Mouse (Mus musculus): ENCODE measurements around the gene Syce1l.

Syce1l gene

GRCm38 (mm10) chr8:113642926-113643325, at the start of gene Syce1l:
Syce1l (plus strand) TSS chr8:113643213.
- DNase-seq: no peak

GRCm38 (mm10) chr8:113598401-113598800, 44.6 kb upstream of the Syce1l start:
- DNase-seq: no peak

GRCm38 (mm10) chr8:113632634-113633033, 10.4 kb upstream of the Syce1l start:
- peak; percentile 39 for DNase-seq

- DNase-seq: no peak
Observed at GRCm38 (mm10) chr8:113634161-113634560, 8.9 kb upstream of the Syce1l start.

- peak; percentile 98 for DNase-seq
Observed at GRCm38 (mm10) chr8:113634670-113635591, 8.1 kb upstream of the Syce1l start, which contains the start of gene Mon1b. Mon1b (plus strand) TSS chr8:113635587.

GRCm38 (mm10) chr8:113635592-113636279, 7.3 kb upstream of the Syce1l start:
- peak; percentile 21 for DNase-seq

- DNase-seq: no peak
Observed at GRCm38 (mm10) chr8:113636280-113636628, 6.8 kb upstream of the Syce1l start.

GRCm38 (mm10) chr8:113640357-113640756, 2.7 kb upstream of the Syce1l start:
- peak; percentile 26 for DNase-seq

GRCm38 (mm10) chr8:113643479-113644210, 632 bp downstream of the Syce1l start:
- DNase-seq: peak; percentile 28

- no peak for DNase-seq
Observed at GRCm38 (mm10) chr8:113645220-113645619, 2.2 kb downstream of the Syce1l start.

GRCm38 (mm10) chr8:113652450-113652849, 9.4 kb downstream of the Syce1l start:
- DNase-seq: no peak

- DNase-seq: no peak
Observed at GRCm38 (mm10) chr8:113653151-113653550, 10.1 kb downstream of the Syce1l start.

- no peak for DNase-seq
Observed at GRCm38 (mm10) chr8:113656154-113656553, 13.1 kb downstream of the Syce1l start.

- no peak for DNase-seq
Observed at GRCm38 (mm10) chr8:113656681-113657298, 13.8 kb downstream of the Syce1l start.

- no peak for DNase-seq
Observed at GRCm38 (mm10) chr8:113660128-113660527, 17.1 kb downstream of the Syce1l start.

GRCm38 (mm10) chr8:113664544-113664943, 21.5 kb downstream of the Syce1l start:
- peak; percentile 88 for DNase-seq

GRCm38 (mm10) chr8:113665036-113665435, 22.0 kb downstream of the Syce1l start:
- DNase-seq: no peak

GRCm38 (mm10) chr8:113665951-113666350, 22.9 kb downstream of the Syce1l start:
- DNase-seq: no peak

- DNase-seq: no peak
Observed at GRCm38 (mm10) chr8:113666714-113667432, 23.9 kb downstream of the Syce1l start.

- DNase-seq: no peak
Observed at GRCm38 (mm10) chr8:113669924-113670323, 26.9 kb downstream of the Syce1l start.

- no peak for DNase-seq
Observed at GRCm38 (mm10) chr8:113672599-113673255, 29.7 kb downstream of the Syce1l start.
